Mouse (Mus musculus) kidney, adult 8-10 months (tissue): ENCODE measurements at regions not wholly inside any gene's neighbourhood (a gene's known extent, or its start where the extent isn't known, plus 50 kb on each side); places are given as distances from the start of the nearest gene placed in this dataset.
"Not testable (repeated sequence)": the region's sequence is repeated elsewhere in the genome, so short reads cannot be mapped to it uniquely, and the experiment has no call there.

ENCODE experiments used
- DNase-seq, 2 experiments: peaks; one replicate each; pipeline ENCODE4 v3.0.0; 2022

- DNase-seq: not testable (repeated sequence)
Observed at GRCm38 (mm10) chr9:6845281-6845680, 339.0 kb downstream of the Dync2h1 start.

DNA sequence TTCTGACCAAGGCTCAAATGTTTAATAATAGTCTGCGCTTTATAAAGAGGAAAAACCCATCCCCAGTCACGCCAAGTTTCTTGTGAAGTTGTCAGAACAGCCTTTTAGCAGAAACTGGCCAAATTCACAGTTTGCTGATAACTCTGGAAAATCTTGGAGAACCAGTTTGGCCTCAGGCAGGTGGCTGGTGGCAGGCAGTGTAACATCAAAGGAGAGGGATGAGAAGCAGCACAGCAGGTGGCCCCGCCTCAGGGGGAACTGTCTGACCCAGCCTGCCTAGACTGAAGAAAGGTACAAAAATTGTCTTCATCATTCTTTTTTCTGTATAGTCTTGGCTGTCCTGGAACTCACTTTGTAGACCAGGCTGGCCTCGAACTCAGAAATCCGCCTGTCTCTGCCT, 349.3 kb downstream of the Dync2h1 start:
- DNase-seq: not testable (repeated sequence)

DNA sequence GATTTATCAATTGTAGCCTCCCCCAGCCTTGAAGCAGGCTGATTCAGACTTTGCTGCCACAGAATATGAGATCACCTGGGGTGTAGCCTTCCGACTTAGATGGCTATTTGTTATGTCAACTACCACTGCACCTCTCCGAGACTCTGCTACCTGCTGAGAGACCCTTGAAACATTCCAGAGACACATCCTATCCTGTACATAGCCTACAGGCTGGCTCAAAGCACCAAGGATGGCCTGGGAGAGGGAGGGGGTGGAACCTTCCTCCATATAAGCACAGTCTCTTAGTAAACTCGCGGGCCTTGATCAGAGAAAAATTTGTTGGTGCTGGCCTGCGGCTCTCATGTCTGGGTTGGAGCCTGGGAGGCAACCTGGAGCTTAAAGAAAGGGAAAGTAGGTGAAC, 349.8 kb downstream of the Dync2h1 start:
- DNase-seq: no peak

GRCm38 (mm10) chr9:6832862-6833261, 351.4 kb downstream of the Dync2h1 start:
- no peak for DNase-seq

- DNase-seq: not testable (repeated sequence)
Observed at GRCm38 (mm10) chr9:6831642-6832041, 352.6 kb downstream of the Dync2h1 start.

DNA sequence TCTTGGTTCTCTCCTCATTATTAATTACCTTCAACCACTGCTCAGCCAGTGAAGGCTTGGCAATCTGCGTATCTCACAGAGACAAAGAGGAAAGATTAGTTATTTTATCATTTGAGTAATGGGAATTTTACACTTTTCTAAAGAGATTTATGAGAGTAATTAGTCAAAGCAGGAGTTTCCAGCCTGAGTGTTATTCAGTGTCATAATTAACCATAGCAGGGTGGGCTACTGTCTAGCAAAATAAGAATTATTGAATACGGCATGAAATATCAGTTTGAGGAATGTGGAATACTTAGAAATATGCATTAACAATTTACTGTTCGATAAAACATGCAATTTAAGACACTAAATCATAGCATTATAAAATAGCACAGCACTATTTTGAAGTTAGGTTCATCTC, 357.7 kb downstream of the Dync2h1 start:
- DNase-seq: no peak

DNA sequence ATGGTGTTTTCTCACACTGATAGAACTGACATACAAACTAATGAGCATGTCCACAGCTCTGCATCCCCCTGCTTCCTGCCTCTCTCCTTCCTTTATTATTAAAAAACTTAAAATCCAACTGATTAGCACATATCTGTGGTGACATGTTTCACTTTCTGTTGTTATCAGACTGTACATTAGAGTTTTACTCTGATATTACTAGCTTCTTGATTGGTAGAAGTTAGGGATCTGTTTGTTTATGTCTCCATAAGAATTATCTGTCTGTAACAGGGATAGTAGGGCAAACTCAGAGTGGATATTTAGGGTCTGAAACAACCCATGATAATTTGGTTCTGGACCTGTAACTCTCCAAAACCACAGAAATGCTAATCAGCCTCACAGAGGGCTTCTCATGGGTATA, 358.6 kb downstream of the Dync2h1 start:
- DNase-seq: no peak

GRCm38 (mm10) chr9:6823946-6824345, 360.3 kb downstream of the Dync2h1 start:
- not testable (repeated sequence) for DNase-seq

GRCm38 (mm10) chr9:6823536-6823935, 360.7 kb downstream of the Dync2h1 start:
- no peak for DNase-seq

DNA sequence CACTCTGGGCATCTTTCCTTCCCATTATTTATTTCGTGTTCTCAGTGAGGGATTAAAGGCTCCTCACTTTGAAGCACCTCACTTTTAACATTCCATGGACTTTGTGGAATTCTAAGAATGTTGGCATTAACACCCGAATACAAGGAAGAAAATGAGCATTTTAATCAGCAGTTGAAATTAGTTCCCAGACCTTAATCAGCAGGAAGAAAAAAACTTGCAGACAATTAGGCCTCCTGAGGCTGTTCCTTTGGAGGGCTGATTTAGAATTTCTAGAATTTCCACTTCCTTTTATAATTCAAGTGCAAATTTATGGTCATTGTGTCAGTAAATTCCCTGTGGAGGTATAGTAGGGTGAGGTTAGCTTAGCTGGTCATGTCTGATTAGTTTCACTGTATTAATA, 407.6 kb downstream of the Dync2h1 start:
- no peak for DNase-seq

- no peak for DNase-seq
Observed at GRCm38 (mm10) chr9:6741478-6741877, 442.8 kb downstream of the Dync2h1 start.

GRCm38 (mm10) chr9:6736411-6736810, 447.8 kb downstream of the Dync2h1 start:
- DNase-seq: no peak

DNA sequence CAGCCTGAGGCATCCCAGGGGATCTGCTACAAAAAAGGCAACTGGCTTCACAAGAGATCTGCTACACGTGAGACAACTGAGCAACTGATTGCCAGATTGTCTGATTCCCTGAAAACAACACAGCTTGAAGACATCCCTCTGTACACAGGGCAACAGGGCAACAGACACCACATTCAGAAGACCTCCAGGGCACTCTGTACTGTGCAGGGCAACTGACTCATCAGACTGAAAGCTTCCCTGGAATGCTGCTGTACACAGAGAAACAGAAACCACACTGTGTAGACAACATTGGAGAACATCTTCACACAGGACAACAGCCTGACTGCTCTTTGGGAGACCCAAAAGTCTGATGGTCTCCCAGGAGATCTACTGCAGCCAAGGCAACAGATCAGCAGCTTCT, 456.8 kb upstream of the Ddi1 start:
- no peak for DNase-seq

GRCm38 (mm10) chr9:6677225-6677718, 407.6 kb upstream of the Ddi1 start:
- DNase-seq: no peak

DNA sequence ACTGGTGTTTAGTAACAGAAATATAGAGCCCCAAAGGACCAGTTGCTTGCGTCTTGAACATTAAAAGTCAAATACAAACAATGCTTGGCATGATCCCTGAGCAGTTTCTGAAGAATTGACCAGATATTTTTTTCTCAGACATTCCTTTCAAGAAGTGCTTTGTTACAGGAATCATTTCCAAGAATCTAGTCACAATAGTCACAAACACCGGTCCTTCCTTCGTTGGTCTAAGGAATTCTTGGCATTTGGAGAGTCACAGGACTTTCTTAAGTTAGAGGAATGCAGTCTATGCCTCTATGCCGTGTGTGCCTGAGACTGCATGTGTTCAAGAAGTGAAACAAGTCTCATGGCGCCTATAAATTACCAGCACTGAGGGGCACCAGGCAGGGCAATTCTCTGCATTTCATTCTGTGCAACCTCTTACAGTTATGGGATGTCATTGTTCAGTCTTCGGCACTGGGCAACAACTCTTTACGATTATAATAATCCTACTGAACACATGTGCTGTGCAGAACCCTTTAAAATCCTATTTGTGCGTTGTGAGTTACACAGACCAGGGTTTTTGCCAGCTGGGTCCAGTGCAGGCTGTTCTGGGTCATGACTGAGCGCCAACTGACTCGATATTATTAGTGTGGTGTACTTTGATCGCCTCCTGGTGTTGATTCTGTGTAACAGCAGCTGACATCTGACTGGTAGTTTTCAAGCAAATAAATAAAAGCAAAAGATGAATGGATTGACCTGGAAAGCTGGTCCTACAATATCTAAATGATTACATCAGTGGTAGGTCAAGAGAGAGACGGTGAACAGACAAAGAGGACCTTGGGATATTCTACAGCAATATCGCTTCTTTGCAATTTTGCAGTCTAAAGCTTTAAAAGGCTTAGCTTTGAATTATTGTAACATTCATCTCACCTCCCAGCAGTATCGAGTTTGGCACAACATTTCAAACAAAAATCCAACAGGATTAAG, 398.6 kb upstream of the Ddi1 start:
- peak; percentile 52 to 83 for DNase-seq

DNA sequence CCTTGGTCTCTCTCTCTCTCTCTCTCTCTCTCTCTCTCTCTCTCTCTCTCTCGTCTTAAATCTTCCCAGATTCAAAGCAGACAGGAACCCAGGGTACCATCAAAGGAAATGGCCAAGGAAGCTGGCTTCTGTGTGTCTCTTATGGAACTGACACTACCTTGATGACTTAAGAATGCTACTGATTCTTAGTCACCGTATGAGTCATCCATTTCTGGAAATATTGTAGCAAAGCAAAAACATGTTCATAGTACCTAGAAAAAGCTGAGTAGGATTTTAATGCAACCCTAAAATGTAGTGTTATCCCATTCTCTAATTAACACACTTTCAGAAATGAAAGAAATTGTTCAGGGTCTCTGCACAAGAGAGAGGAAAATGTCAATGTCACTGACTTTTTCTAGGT, 396.0 kb upstream of the Ddi1 start:
- no peak for DNase-seq

DNA sequence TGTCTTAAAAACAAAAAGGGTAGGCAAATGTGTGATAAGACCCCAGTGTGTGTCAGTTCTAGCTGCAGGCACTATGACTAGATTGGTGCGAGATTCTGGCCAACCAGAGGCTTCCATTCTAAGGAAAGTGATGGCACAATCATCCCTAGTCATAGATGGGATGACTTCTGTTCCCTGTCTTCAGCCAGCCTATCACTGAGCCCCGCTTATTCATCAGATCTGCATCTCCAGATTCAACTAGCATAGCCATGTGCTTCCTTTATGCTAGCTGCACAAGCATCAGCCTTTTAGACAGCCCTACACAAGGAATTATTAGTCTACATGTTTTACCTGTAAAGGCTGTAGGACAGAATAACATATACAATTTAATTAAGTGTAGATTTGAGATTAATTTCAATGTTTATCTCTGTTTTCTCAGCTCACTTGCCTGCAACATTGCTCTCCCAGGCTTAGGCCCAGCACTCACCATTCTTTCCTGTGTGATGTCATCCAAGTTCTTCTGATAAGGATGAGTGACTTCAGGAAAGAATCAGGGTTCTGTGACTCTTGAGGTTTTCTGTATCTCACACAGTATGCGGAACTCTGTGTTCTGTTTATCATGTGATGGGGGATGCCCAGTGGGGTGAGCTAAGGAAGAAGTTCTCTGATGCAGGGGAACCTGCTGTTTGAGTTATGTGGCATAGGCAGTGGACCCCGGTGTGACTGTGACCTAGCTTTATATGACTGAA, 382.8 kb upstream of the Ddi1 start:
- DNase-seq: no peak

- DNase-seq: no peak
Observed at GRCm38 (mm10) chr9:6651572-6652236, 382.1 kb upstream of the Ddi1 start.

GRCm38 (mm10) chr9:6645796-6646309, 376.2 kb upstream of the Ddi1 start:
- no peak for DNase-seq

DNA sequence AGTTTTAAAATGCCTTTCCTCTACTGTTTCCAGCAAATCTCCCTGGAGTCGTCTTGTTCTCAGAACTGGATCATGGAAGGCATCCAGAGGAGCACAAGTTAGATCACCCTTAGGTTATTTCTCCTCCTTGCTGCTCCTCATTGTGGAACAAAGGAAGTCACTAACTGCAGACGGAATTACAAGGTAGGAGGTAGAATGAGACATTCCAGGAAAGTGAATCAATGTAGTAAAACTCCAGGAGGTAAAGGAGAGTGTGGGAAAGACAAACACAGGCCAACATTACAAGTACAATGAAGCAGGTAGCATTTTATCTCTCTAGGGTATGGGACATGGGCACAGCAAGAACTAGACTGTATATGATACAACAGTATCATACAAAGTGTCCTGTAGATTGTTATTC, 375.7 kb upstream of the Ddi1 start:
- no peak for DNase-seq

DNA sequence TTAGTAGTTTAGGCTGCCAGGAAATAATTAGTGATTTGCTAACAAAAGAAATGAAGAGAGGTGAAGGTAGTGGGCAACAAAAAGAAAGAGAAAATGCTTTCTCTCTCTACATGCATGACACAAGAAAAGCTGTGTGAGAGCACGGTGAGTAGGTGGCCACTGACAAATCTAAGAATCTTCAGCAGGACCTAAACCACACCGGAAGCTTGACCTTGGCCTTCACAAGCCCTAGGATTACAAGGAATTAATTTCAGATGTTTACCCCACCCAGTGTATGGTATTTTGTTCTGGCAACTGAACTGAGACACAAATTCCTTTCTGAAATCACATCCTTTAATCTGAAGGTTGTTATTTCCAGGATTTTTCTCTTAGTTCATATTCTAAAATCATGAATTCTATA, 347.5 kb upstream of the Ddi1 start:
- DNase-seq: no peak

DNA sequence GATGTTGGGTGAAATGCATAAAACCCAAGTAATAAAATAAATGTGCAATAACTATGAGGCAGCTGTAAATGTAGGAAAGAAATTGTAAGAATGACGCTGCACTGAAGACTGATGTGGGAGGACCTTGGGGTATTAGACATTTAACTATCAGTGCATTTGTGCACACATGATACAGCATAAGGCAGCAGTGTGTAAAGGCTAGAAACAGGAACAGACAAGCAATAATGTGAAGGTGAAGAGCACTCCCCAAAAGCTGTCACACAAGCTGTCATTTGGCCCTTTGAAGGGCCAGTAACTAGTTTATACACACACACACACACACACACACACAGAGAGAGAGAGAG, 339.6 kb upstream of the Ddi1 start:
- no peak for DNase-seq
